Mouse (Mus musculus) thymus, adult 18-20 months (tissue): Measurements from ENCODE around the gene Cdk12.

Source experiments
- DNase-seq, 2 experiments: peaks; one replicate each; pipeline ENCODE4 v3.0.0; 2022; ENCODE audit warnings: mixed read lengths in 2 of 2

Gene Cdk12

DNA sequence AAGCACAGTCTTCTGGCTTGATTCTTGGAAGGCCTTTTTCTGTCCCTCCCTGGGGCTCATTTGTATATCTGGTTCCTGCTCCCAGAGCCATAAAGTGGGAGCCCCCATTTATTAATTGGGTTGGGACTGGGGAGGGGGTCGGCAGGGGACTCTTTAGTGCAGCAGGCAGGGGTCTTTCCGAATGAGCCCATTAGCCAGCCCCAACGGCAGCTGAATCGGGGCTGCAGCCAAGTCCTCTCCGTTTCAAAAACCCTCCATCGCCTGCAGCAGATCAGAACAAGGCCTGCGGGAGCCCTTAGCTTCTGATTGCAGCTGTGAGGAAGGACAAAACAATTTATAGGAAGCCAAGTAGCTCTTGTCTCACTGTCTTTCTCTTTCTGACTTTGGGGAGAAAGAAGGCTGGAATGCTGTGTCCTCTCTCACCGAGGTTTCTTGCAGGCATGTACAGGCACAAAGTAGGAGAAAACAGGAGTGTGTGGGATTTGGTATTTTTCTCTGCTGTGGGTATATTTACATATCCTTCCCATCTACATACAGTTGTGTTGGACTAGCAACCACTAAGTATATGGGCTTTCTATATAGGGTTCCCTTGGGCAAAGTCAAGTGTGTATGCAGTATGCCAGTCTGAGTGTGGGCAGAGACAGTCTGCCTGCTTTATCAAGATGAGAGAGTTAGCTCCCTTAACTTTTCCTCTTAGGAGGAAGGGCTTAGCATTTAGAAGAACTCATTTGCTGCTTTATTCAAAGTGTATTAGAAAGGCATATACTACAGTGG, 58.0 kb downstream of the Cdk12 start:
- no peak for DNase-seq

DNA sequence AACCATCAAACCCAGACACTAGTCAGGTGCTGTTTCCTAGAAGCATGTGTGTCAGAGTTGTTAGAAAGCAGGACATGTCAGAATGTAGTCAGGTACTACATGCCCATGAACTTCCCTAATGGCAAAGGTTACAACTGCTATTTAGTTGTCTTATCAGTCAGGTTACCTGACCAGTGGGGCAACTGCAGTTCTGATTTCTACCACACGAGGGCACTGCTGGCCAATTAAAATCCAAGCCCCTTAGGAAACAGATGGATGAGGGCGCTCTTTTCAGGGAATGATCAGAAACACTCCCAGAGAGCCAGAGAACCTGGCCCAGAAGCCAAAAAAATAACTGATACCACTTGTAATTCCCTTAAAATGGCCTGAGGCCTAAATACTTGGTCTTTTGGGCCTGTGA, 62.2 kb downstream of the Cdk12 start:
- DNase-seq: peak; percentile 21 to 29

DNA sequence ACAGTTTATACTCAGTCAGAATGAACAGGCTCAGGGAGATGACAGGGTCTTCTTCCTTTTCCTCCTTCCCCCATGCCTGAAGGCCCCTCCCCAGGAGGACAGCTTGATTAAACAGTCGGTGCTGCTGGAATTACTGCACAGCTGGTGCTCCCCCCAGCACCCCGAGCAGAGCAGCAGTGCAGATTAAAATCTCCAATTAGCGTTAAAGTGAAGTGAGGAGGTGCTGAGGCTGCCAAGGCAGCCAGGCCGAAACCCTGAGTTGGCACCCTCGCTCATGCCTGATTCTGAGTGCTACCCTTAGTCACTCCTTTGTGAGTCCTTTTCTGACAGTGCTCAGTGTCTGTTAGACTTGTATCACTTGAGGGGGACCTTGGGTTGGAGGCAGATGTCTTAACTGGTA, 63.0 kb downstream of the Cdk12 start:
- no peak for DNase-seq

GRCm38 (mm10) chr11:98266699-98267402, 64.0 kb downstream of the Cdk12 start:
- DNase-seq: no peak

- no peak for DNase-seq
Observed at GRCm38 (mm10) chr11:98270066-98270465, 67.2 kb downstream of the Cdk12 start.

DNA sequence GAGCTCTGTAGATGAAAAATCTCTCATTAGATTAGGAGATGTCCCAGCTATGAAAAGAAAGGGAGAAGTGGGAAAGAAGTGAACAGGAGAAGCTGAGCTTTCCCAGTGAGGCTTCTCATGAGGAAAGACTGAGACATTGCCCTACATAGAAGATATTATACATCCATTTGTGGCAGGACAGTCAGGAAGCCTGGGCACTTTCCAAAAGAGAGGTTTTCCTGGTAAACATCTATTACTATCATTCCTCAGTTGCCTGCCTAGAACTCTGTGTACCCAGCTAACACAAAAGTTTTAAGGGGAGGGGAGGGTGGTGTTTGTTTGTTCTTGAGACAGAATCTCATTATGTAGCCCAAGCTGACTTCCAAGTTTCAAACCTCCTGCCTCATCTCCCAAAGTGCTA, 67.6 kb downstream of the Cdk12 start:
- no peak for DNase-seq

- DNase-seq: no peak
Observed at GRCm38 (mm10) chr11:98283740-98284139, 80.9 kb downstream of the Cdk12 start.

DNA sequence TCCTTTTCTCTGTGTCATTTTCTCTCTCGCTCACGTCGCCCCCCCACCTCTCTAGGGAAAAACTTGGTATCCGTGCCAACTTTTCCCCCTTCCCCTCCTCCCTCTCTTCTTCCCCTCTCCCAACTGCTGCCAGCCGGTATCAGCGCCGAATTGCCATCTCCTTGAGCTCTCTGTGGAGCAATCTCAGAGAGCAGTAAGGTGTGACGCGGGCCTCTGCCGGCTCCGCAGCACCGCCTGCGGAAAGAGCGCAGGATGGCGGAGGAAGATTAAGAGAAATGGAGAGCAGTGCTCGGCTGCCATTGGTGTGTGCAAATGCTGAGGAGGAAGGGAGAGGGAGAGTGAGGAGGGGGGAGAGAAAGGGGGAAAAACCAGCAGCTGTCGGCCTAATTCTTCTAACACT, 81.4 kb downstream of the Cdk12 start:
- DNase-seq: no peak

GRCm38 (mm10) chr11:98285368-98285767, 82.5 kb downstream of the Cdk12 start:
- DNase-seq: no peak

DNA sequence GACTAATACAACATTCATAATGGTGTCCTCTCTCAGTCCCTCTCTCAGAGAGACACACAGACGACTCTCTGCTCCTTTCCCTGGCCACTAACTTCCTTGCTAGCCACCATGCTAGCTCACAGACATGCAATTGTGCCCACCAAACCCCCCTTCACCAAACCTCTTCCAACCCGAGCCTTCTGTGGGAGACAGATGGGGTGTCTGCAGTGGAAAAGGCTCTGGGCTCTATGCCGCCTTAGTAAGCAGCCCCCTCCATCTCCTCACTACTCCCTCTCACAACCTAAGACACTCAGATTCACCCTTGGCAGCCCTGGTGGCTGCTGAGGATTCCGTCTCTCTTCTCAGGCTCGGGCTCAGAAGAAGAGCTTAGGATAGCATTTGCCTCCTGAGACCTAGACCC, 84.7 kb downstream of the Cdk12 start:
- DNase-seq: no peak

DNA sequence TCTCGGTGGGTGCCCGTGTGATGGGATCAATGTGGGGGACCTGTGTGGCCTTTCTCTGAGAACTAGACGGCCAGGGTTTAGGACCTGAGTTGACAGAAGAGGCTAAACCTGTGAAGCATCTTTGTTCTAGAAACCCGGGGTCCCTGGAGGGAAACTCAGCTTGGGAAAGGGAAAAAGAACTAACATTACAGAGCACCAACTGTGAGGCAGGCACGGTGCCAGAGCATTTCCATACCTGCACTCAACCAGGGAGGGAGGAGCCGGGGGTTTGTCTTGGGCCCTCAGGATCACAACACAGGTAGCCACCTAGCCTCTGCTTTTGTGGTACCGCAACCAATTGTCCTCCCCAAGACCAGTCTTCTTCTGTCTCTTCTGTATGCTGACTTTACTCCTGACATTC, 85.1 kb downstream of the Cdk12 start:
- no peak for DNase-seq

GRCm38 (mm10) chr11:98289873-98290272, 87.0 kb downstream of the Cdk12 start:
- no peak for DNase-seq

- no peak for DNase-seq
Observed at GRCm38 (mm10) chr11:98290906-98291305, 88.0 kb downstream of the Cdk12 start.

DNA sequence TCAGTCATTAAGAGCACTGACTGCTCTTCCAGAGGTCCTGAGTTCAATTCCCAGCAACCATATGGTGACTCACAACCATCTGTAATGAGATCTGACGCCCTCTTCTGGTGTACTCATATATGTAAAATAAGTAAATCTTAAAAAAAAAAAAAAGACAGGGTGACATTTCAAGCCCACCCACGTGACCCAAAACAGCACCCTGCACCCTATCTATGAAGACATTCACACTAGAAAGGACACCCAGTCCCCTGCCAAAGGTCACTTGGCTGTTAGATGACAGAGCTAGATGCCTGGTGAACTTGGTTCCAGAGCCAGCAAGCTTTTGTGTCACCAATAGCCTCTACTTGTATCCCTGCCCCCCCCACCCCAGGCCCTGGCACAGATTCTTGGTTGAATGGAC, 90.2 kb downstream of the Cdk12 start:
- no peak for DNase-seq

- DNase-seq: no peak
Observed at GRCm38 (mm10) chr11:98294188-98295012, 91.5 kb downstream of the Cdk12 start.

DNA sequence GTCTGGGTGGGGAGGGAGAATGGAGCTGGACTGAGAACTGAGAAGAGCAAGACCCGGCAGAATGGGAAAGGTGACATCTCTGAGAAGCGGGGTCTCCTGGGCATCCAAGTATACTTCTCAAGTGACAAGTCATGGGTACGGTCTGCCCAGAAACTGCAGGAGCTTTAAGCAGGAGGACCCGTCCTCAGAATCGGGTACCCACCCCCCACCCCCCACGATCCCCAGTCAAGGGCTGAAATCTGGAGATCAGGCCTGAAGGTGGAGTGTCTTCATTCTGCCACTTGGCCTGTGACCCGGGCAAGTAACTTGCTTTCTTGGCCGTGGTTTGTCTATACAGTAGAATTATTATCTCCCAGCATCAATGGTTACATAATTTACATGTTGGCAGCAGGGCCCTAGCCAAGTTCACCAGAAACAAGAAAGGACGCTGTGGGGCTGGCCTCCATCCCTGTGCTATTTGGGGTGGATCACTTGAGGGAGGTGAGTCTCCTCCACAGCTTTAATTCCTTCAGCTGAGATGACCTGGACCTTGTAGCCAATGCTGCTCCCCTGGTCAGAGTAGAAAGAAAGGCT, 92.2 kb downstream of the Cdk12 start:
- no peak for DNase-seq

GRCm38 (mm10) chr11:98296277-98296676, 93.4 kb downstream of the Cdk12 start:
- DNase-seq: no peak

- no peak for DNase-seq
Observed at GRCm38 (mm10) chr11:98296916-98297315, 94.1 kb downstream of the Cdk12 start.

- no peak for DNase-seq
Observed at GRCm38 (mm10) chr11:98297778-98298177, 94.9 kb downstream of the Cdk12 start.

- DNase-seq: no peak
Observed at GRCm38 (mm10) chr11:98298484-98299205, 95.8 kb downstream of the Cdk12 start.

DNA sequence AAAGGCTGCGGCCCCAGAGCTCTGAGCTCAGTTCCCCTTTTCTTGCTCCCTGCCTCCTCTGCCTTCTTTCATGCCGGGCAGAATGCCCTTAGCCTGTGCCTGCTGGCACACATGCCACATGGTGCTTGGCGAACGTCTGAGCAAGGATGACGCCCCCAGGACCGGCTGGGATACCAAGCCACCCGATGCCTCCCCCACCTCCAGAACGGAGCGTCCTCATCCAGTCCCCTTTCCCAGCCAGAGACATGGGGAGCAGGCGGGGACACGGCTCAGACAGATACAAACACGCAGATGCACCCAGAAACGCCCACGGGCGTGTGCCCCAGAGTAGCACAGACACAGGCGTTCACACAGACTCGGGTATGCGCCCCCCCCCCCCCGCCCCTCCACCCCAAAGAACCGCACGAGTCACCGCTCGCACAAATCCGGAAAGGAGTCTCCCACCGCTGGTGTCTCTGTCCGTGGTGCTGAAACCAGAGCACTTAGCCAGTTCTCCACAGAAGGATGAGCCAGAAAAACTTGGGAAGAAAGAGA, 111.0 kb downstream of the Cdk12 start:
- DNase-seq: no peak

DNA sequence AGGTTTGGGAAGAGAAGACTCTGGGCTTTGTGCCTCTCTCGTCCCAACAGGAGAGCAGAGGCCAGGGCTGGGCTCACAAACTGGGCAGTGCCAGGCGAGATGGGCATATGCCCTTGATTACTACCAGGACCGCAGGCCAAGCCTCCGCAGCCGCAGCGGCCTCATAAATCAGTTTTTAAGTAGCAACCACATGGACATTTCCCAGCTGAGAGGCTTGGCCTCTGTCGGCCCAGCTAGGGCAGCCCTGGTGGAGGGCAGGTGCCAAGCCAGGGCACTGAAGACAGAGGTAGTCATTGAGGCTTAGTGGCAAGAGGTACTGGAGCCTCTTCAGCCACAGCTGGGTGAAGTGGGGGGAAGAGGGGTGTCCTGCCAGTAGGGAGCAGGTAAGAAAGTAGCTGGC, 114.6 kb downstream of the Cdk12 start:
- DNase-seq: no peak
